Mouse (Mus musculus): ENCODE measurements around the gene Plekhf1.

Gene Plekhf1

DNA sequence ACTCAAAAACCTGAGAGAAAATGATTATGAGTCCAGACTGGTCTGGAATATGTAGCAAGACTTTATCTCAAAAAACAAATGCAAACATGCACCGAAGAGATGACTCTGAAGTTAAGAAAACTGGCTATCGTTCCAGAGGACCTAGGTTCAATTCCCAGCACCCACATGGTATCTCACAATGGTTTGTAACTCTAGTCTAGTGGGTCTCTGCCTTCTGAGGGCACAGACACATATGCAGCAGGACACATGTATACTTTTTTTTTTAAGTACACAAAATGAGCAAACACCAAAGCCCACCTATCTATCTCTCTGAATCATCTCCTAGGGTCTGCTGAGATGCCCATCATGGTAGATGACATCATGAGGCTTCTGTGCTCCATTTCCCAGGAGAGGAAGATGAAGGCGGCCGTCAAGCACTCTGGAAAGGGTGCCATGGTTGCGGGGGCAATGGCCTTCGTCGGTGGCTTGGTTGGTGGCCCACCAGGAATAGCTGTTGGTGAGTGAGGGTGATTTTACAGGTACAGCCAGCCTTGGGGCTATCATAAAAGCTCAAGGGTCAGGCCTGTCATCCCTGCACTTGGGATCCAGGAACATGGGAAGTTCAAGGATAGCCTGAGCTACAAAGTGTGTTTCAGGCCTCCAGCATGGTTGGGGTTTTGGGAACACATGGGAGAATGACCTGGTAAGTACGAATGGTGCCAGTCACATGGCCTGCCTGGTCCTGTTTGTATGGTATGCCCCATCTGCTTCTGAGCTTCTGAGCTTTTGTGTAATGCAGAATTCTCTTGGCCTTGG, 39.3 kb downstream of the Plekhf1 start:
- DNase-seq (ENCODE audit: low read depth, low spot score): no peak

DNA sequence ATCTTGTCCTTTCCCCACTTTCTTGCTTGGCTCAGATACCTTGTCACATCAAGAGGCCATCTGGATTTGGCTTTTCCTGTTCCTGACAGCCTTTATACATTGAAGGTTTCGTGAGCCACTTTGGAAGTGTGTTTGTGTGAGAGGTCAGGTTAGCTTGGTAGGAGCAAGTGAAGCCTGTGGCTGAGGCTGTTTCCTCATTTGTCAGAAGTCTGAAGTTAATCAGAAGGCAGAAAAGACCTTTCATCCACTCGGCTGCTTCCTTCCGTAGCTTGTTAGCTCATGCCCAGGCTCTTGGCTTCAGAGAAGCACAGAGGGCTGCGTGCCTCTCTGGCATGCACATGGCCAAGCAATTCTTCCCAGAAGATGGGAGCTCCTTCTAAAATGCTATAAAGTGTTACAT, 40.0 kb downstream of the Plekhf1 start:
- DNase-seq (ENCODE audit: low read depth, low spot score): no peak

DNA sequence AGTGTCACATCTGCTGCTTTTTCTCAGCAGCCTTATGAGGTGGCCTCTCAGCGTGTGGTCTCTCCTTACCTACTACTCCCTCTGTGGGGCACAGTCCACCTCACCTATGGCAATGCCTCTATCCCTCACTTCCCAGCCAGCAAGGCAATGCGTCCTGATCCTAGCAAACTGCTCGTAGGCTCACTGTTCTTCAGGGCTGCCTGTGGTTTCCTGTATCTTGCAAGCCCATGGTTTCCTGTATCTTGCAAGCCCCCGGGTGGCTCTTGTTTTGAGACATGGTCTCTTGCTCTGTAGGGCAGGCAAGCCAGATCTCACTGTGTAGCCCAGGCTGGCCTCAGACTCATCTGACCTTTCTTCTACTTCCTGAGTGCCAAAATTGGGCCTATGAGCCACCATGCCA, 41.0 kb downstream of the Plekhf1 start:
- no peak for DNase-seq (ENCODE audit: low read depth, low spot score)

DNA sequence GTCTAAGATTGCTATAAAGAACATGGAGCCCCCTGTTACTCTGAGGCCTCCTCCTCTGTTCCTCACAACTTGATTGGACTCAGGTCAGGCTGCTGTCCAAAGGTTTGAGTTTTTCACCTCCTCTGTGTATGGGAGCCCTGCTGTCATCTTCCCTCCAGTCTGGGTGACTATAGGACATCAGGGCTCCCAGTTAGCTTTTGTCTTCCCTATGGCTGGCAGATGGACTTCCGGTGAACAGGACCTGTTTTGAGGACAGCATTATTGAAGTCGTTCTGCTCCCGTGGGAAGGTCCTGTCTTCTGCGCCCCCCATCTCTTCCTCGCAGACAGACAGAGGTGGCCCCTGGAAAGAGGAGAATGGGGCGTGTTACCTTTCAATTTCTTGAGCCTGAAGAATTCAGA, 43.0 kb downstream of the Plekhf1 start:
- no peak for DNase-seq (ENCODE audit: low read depth, low spot score)

DNA sequence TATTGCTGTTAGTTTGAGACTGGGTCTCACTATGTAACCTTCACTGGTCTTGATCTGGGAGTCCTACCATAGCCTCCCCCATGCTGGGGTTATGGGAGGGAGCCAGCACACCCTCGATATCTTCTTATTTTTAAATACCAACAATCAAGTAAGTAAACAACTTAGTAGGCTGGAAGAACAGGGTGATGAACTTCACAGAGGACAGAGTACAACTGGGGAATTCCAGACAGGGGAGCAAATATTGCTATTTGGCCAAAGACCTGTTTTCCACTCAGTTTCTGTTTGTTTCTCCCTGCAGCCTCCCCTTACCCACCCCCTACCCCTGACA, 43.4 kb downstream of the Plekhf1 start:
- DNase-seq (ENCODE audit: low read depth, low spot score): no peak

DNA sequence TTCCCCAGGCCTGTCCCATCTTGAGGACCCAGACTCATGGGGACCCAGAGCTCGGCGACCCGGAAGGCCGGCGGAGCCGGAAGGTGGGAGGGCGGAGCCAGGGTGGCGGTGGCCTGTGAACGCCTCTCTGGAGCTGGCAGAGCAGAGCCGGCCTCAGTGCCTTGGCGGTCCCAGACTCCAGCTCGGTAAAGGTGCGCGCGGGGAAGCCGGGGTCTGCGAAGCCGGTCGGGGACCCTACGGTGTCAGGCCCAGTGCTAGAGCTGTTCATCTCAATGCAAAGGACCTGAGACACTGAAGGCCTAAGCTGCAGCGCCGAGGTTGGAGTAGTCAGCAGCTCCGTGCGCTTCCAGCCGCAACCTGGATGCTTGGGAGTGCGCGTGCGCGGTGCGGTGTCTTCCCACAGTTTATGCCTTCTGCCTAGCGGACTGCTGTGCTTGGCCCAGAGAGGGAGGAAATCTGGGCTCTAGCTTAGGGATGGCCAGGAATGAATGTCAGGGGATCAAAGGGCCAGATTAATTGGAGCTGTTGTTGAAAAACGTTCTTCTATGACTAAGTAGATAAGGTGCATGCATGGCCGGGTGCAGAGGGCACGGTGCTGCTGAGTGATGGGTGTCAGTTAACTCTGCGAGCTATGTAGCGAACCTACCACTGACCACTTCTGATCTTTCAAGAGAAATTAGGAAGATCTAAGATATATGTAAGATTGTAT, 44.0 kb downstream of the Plekhf1 start:
- DNase-seq (ENCODE audit: low read depth, low spot score): no peak

DNA sequence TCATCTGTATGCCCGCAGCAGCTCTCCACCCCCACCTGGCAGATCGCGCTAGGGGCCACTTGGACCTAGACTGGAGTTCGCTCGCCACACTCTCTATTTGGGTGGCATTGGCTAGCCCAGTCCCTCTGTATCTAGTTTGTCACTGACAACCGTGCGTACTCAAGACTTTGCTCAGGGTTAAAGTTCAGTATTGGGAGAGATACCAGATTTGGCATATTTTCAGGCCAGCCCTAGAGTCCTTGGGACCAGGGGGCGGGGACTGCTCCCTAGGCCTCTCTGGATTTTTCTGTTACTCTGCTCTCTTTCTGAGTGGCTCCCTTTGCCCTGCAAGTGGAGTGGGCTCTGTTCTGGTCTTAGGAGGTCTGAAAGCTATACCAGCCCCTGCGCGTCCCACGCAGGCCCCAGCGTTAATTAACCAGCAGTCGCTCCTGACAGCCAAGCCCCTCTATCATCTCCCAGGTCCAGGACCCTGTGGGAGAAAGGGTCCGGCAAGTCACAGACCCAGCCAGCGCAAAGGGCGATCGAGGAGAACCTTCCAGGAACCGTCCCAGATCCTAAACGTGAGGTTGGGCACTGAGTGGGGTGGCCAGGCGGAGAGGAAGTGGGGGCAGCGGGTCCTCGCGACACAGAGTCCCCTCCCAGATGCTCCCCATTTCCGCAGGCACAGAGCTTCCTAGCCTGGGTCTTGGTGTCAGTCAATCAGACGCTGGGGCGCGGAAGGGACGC, 44.7 kb downstream of the Plekhf1 start, which contains the start of gene 1600014C10Rik:
Gene 1600014C10Rik (plus strand): TSS at position 256 of the 726 bp plus-strand sequence.
- DNase-seq (ENCODE audit: low read depth, low spot score): no peak

DNA sequence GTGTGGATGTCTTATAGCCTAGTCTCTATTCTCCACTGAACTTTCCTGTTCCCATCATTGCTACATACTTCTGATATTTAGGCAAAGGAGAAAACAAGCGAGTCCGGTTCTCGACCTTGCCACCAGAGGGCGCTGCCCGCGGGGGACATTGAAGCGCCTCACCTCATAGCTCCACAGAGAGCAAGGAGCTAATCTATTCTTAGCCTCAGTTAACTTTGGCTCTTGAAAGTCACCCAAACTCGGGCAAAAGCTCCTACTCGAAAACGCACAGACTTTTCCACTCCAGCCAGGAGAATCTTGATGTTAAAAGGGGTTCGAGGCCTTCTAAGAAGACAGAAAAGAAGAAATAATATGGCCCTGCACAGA, 45.2 kb downstream of the Plekhf1 start:
- DNase-seq (ENCODE audit: low read depth, low spot score): no peak

DNA sequence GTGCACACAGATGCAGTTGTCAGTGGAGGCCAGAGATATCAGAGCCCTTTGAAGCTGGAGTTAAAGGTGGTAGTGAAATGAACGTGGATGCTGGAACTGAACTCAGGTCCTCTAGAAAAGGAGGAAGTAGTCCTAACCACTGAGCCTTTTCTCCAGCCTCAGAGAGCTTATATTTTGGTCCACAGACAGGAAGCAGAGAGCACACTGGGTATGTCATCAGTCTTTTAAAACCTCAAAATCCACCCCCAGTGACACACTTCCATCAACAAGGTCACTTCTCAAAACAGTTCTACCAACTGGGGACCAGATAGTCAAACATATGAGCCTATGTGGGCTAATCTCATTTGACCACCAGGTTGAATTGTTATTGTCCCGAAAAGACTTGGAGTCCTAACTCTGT, 46.5 kb downstream of the Plekhf1 start:
- no peak for DNase-seq (ENCODE audit: low read depth, low spot score)

DNA sequence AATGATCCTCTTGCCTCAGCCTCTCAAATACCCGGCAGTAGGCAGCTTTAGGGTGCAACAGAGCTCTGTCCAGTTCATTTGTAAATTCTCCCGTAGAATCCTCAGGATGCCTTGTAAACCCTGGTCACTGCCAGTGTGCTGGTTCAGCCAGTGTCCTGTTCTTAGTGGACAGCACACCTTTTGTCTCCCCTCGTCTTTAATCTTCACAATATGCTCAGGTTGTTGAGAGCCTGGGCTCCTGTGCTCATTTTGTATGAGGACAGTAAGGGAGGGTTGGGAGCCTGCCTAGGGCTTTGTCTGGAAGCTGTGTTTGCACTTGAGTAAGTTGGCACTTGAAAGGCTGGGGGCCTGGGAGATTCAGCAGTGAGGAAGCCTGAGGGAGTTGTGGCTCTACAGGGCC, 47.9 kb downstream of the Plekhf1 start:
- no peak for DNase-seq (ENCODE audit: low read depth, low spot score)

DNA sequence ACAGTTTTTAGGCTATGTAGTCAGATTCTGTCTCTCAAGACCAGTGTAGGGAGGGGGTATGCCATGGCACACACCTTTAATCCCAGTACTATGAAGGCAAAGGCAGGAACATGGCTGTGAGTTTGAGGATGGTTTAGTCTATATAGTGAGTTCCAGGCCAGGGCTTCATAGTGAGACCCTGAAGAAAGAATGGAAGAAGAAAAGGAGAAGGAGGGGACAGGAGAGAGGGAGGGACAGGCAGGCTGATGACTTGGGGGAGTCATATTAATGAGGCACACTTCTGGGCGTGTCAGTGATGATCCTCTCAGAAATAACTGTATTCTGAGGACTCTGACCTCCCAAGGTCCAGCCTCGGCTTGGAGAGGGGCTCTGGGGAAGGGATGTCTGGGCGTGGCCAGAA, 51.8 kb downstream of the Plekhf1 start:
- DNase-seq (ENCODE audit: low read depth, low spot score): no peak

DNA sequence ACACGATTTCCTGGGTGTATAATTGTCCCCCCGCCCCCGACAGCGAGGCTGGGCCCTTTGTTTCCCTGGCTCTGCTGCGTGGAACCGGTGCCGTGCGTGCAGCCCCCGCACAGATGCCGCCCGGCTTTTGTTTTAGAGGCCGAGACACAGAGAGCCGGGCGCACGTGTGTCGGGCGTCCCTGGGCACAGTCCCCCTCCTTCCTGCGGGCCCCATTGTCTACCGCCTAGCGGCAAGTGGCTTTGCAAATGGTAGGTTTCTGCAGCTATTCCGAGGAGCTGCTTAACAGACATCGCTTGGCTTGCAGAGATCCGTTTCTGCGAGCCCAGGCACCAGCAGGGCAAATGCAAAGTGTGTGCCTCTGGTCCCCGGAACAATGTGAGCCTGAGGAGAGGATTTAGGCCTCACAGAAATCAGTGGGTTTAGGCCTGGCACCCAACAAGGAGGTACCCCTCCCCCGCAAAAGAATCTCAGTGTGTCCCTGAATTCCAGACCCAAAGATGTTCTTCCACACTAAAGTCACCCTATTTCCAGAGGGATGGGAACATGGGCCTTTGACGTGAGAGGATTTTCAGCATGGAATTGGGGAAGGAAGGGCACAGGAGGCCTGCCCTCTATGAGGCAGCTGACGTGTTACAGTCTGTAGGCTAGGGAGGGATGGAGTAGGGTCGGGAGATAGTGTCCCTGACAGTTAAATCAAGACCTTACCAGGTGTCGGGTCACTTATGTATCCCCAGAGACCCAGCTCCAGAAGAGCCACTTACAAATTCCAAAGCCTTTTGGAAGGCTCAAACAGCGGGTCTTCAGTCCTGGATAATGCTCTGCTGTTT, 53.3 kb downstream of the Plekhf1 start:
- DNase-seq (ENCODE audit: low read depth, low spot score): no peak

DNA sequence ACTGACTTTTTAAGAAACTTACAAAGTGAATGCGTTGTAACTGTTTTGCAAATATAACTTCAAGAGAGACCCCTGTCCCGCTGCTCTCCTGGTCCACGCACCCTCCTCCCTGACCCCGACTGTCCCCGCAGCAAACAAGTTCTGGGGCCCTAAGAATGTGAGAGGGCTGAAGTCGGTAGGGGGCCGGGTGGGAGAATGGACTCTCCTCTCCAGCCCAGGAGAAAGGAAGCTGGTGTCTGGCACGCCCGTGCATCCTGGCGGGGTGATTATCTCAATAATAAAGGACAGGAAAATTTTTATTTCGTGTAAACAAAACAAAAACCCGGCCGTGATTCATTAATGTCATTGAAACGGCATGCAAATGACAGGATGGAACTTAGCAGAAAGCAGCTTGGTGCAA, 53.9 kb downstream of the Plekhf1 start:
- DNase-seq (ENCODE audit: low read depth, low spot score): no peak

DNA sequence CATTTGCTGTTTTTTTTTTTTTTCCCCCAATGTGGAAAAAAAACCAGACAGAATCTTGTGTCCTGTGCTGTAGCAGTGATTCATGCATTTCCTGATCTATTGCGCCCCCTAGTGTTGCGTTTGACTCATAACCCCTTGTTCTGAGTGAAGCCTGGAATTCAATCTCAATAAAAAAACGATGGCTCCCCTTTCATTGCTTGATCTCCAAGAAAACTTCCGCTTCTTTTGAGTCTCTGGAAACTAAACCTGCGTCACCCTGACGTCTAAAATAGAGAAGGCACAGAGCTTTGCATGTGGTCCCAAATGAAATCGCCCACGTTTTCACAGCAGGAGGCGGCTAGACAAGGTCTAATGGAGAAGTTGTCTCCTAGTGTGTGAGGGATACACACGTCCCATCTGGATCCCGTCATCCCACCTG, 60.1 kb downstream of the Plekhf1 start:
- DNase-seq (ENCODE audit: low read depth, low spot score): no peak
